Mouse (Mus musculus) heart, embryonic 15.5 days (tissue): Measurements from ENCODE around the gene Lamc2. TPM values are rescaled to one million over a fixed set of nuclear protein-coding genes. Genes with fewer than 3 reads are reported as not detected.

ENCODE experiments used
- ATAC-seq: fragments of 200-750 bp; cut with Nextera tagmentation; replicated peaks from 2 replicates; pipeline ENCODE4 v1.8.0; 2017; ENCODE audit warnings: low read depth, moderate TSS enrichment; ENCODE audit not compliant: insufficient number of reproducible peaks, insufficient read depth, low FRiP score
- H3K27ac ChIP-seq: fragments of 300-500 bp; sonication (generic); 2 replicates; pipeline ENCODE4 v1.5.1; 2015; ENCODE audit warnings: mild to moderate bottlenecking, inconsistent platforms
- H3K27me3 ChIP-seq: fragments of 300-500 bp; sonication (generic); 2 replicates; pipeline ENCODE4 v1.6.1; 2015; ENCODE audit warnings: inconsistent platforms
- H3K36me3 ChIP-seq: fragments of 300-500 bp; sonication (generic); 2 replicates; pipeline ENCODE4 v1.6.1; 2015; ENCODE audit warnings: mild to moderate bottlenecking, inconsistent platforms
- H3K4me1 ChIP-seq: fragments of 300-500 bp; sonication (generic); replicated peaks from 2 replicates; pipeline ENCODE4 v1.6.1; 2015; ENCODE audit warnings: inconsistent platforms
- H3K4me2 ChIP-seq: fragments of 300-500 bp; sonication (generic); 2 replicates; pipeline ENCODE4 v1.6.1; 2015; ENCODE audit warnings: inconsistent platforms, mild to moderate bottlenecking, moderate library complexity
- H3K4me3 ChIP-seq: fragments of 300-500 bp; sonication (generic); 2 replicates; pipeline ENCODE4 v1.5.1; 2015; ENCODE audit warnings: mild to moderate bottlenecking, inconsistent platforms
- H3K9ac ChIP-seq: fragments of 300-500 bp; sonication (generic); 2 replicates; pipeline ENCODE4 v1.6.1; 2015; ENCODE audit warnings: mild to moderate bottlenecking, inconsistent platforms
- H3K9me3 ChIP-seq: fragments of 300-500 bp; sonication (generic); replicated peaks from 2 replicates; pipeline ENCODE4 v1.6.1; 2016; ENCODE audit warnings: inconsistent platforms
- WGBS: fragments of 180-500 bp; shearing (Covaris S2); methylation state at CpG from one replicate; pipeline ENCODE4 v1.1.7; 2015; ENCODE audit warnings: mixed read lengths; 5-methylcytosine and 5-hydroxymethylcytosine counted together
- polyA plus RNA-seq: library from polyadenylated mRNA; unstranded; fragments of >200 nt; fragmentation: Nextera tagmentation; extraction: Ambion mirVana; gene quantifications from 2 replicates; pipeline ENCODE4 v1.2.1, GENCODE M21; 2015

Lamc2 gene
- polyA plus RNA-seq, 1 experiment from 2014 or later: 7.8 TPM

DNA sequence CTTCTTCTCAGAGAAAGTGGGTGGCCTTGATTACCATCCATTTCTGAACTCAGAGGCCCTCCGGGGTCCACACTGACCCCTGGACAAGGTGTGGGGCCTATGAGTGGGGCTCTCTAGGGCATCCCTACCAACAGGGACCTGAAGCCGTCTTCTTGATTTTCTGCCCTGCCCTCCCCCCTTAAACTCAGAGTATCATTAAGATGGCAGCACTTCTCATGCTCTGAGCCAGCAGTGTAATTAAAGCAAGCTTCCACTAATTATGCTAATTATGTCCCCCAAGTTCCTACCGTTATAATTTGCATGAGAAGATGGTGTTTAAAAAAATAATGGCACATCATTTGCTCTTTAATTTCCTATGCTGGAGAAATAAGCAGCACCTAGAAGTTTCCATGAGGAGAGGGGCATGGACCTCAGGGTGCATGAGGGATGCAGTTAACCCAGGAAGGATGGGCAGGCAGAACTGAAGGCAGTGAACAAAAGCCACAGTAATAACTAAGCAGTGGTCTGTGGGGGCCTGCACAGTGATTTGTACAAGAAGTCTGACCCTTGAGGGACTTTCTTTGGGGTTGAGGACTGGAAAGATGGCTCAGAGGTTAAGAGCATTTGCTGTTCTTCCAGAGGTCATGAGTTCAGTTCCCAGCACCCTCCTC lies 111.0 kb downstream of the Lamc2 start:
- Histone ChIP-seq H3K36me3 (no peaks in the 10 kb centered on the region), H3K9me3 (no peaks in the 10 kb centered on the region), H3K4me3 (no peak overlapping the region), H3K27ac (no peak overlapping the region), H3K27me3 (peaks cover 32% of the 10 kb centered on the region), H3K4me2 (no peak overlapping the region), H3K4me1 (peaks cover 7% of the 10 kb centered on the region), H3K9ac (no peak overlapping the region)
- WGBS: 75% methylated on average over 3 of the region's 3 CpGs
- no peak for ATAC-seq

DNA sequence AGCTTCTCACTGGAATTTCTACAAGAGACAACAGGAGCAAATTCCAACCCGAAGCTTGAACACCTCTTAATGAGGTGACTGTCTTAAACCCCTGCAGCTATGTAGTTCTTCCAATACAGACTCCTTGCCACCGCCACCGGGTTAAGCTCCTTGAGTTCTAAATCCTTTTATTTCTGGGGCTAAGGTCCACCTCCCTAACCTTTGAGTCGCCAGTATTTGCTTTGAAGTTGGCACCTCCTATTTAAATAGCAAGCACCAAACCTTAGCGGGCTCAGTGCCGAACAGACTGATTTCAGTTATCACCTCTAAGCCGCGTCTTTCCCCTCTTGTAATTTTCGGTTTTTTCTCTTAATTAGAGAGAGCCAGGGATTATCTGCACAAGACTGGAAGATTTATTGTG lies 112.8 kb downstream of the Lamc2 start:
- ATAC-seq: no peak
- peaks cover 32% of the 10 kb centered on the region for H3K27me3 ChIP-seq
- WGBS: 27% methylated on average over 9 of the region's 9 CpGs
- no peak overlapping the region for H3K9ac ChIP-seq
- H3K4me2 ChIP-seq: no peak overlapping the region
- peaks cover 7% of the 10 kb centered on the region for H3K4me1 ChIP-seq
- no peak overlapping the region for H3K4me3 ChIP-seq
- no peak overlapping the region for H3K27ac ChIP-seq
- no peaks in the 10 kb centered on the region for H3K9me3 ChIP-seq
- H3K36me3 ChIP-seq: no peaks in the 10 kb centered on the region

Other genes with a start within 250 kb of the Lamc2 start
- gene Nmnat2, start 231.5 kb downstream of the Lamc2 start, polyA plus RNA-seq: 0.89 and 1.3 TPM in 2 replicates
- 74.3 and 85.4 TPM in 2 replicates for gene Lamc1, start 146.3 kb upstream of the Lamc2 start, polyA plus RNA-seq
- gene Shcbp1l, start 238.7 kb upstream of the Lamc2 start, polyA plus RNA-seq: 0.25 TPM in 1 of 2 replicates, not detected in the other